Mouse (Mus musculus) stomach, embryonic 16.5 days (tissue): ENCODE measurements around the gene Vapb. TPM values are rescaled to one million over a fixed set of nuclear protein-coding genes. Genes with fewer than 3 reads are reported as not detected.

Experiments used
- ATAC-seq: fragments of 200-750 bp; cut with Nextera tagmentation; 2 replicates; pipeline ENCODE4 v1.8.0; 2017; ENCODE audit warnings: moderate number of reproducible peaks, moderate TSS enrichment; ENCODE audit not compliant: insufficient read depth, low FRiP score
- H3K27ac ChIP-seq: fragments of 300-500 bp; sonication (generic); 2 replicates; pipeline ENCODE4 v1.5.1; 2014; ENCODE audit warnings: low read length
- H3K27me3 ChIP-seq: fragments of 300-500 bp; sonication (generic); 2 replicates; pipeline ENCODE4 v1.6.1; 2014; ENCODE audit warnings: low read length, control low read depth, mixed read lengths; ENCODE audit not compliant: control insufficient read depth, insufficient read depth
- H3K36me3 ChIP-seq: fragments of 300-500 bp; sonication (generic); 2 replicates; pipeline ENCODE4 v1.6.1; 2014; ENCODE audit warnings: low read length; ENCODE audit not compliant: control insufficient read depth, insufficient read depth
- H3K4me1 ChIP-seq: fragments of 300-500 bp; sonication (generic); 2 replicates; pipeline ENCODE4 v1.6.1; 2014; ENCODE audit warnings: low read length, control low read depth, mixed read lengths; ENCODE audit not compliant: control insufficient read depth, insufficient read depth
- H3K4me2 ChIP-seq: fragments of 300-500 bp; sonication (generic); 2 replicates; pipeline ENCODE4 v1.6.1; 2014; ENCODE audit warnings: low read depth, low read length, mixed read lengths
- H3K4me3 ChIP-seq: fragments of 300-500 bp; sonication (generic); replicated peaks from 2 replicates; pipeline ENCODE4 v1.5.1; 2014; ENCODE audit warnings: mild to moderate bottlenecking, low read length
- H3K9ac ChIP-seq: fragments of 300-500 bp; sonication (generic); 2 replicates; pipeline ENCODE4 v1.6.1; 2014; ENCODE audit warnings: low read length
- H3K9me3 ChIP-seq: fragments of 300-500 bp; sonication (generic); replicated peaks from 2 replicates; pipeline ENCODE4 v1.6.1; 2016; ENCODE audit warnings: low read length, control low read depth; ENCODE audit not compliant: control insufficient read depth
- WGBS: fragments of 180-500 bp; shearing (Covaris S2); extraction: QIAGEN DNeasy Blood & Tissue Kit; methylation state at CpG from one replicate; pipeline ENCODE4 v1.1.7; 2014; 5-methylcytosine and 5-hydroxymethylcytosine counted together
- polyA plus RNA-seq: library from polyadenylated mRNA; unstranded; fragments of >200 nt; fragmentation: Nextera tagmentation; extraction: Ambion mirVana; gene quantifications from 2 replicates; pipeline ENCODE4 v1.2.1, GENCODE M21; 2015

Vapb gene
- 19.7 and 20.7 TPM in 2 replicates for polyA plus RNA-seq

GRCm38 (mm10) chr2:173737222-173737989, at the start of gene Vapb:
TSS of gene Vapb (plus strand) at chr2:173737511.
- H3K27ac ChIP-seq, result peak within 1 kb of the TSS; percentile 82
- peak; percentile 97 for ATAC-seq
- H3K9me3 ChIP-seq, result no peaks in the 10 kb centered on the region
- peaks cover 24% of the 10 kb centered on the region for H3K4me1 ChIP-seq
- peak within 1 kb of the TSS; percentile 95 for H3K9ac ChIP-seq
- H3K4me2 ChIP-seq, result peak within 1 kb of the TSS; percentile 96
- no peaks in the 10 kb centered on the region for H3K36me3 ChIP-seq
- WGBS, result under 1% methylated on average over 70 of the region's 70 CpGs
- no peaks in the 10 kb centered on the region for H3K27me3 ChIP-seq
- H3K4me3 ChIP-seq, result peak within 1 kb of the TSS; percentile 95

- no peak overlapping the region for H3K27ac ChIP-seq
- ATAC-seq, result no peak
- H3K27me3 ChIP-seq, result no peaks in the 10 kb centered on the region
Observed at GRCm38 (mm10) chr2:173689835-173690234, 47.5 kb upstream of the Vapb start.

GRCm38 (mm10) chr2:173691748-173692147, 45.6 kb upstream of the Vapb start:
- Histone ChIP-seq H3K27me3 (no peaks in the 10 kb centered on the region), H3K4me2 (no peak overlapping the region), H3K4me1 (no peaks in the 10 kb centered on the region; the same call in 1 of the 2 replicates), H3K27ac (no peak overlapping the region), H3K4me3 (no peak overlapping the region), H3K9me3 (no peaks in the 10 kb centered on the region), H3K9ac (no peak overlapping the region), H3K36me3 (peaks cover 9% of the 10 kb centered on the region; the same call in 1 of the 2 replicates)
- peak; percentile 21; the same call in 1 of the 2 replicates for ATAC-seq
- WGBS, result 75% methylated on average over 6 of the region's 6 CpGs

More at GRCm38 (mm10) chr2:173689835-173690234, 47.5 kb upstream of the Vapb start:
- Histone ChIP-seq H3K4me1 (no peaks in the 10 kb centered on the region; the same call in 1 of the 2 replicates), H3K36me3 (peaks cover 5% of the 10 kb centered on the region; the same call in 1 of the 2 replicates), H3K4me3 (no peak overlapping the region), H3K9me3 (no peaks in the 10 kb centered on the region), H3K4me2 (no peak overlapping the region), H3K9ac (no peak overlapping the region)

- Histone ChIP-seq H3K27me3 (no peaks in the 10 kb centered on the region), H3K4me2 (no peak overlapping the region), H3K4me1 (no peaks in the 10 kb centered on the region; the same call in 1 of the 2 replicates), H3K36me3 (peaks cover 11% of the 10 kb centered on the region; the same call in 1 of the 2 replicates), H3K27ac (no peak overlapping the region), H3K9me3 (no peaks in the 10 kb centered on the region), H3K4me3 (no peak overlapping the region), H3K9ac (no peak overlapping the region)
- WGBS, result 88% methylated on average over 2 of the region's 2 CpGs
- ATAC-seq, result no peak
Observed at GRCm38 (mm10) chr2:173692693-173693092, 44.6 kb upstream of the Vapb start.

- no peak overlapping the region for H3K9ac ChIP-seq
- ATAC-seq, result no peak
- no peaks in the 10 kb centered on the region for H3K27me3 ChIP-seq
- H3K4me2 ChIP-seq, result no peak overlapping the region
- no peaks in the 10 kb centered on the region for H3K9me3 ChIP-seq
- peaks cover 19% of the 10 kb centered on the region; the same call in 1 of the 2 replicates for H3K36me3 ChIP-seq
- no peak overlapping the region for H3K4me3 ChIP-seq
- H3K4me1 ChIP-seq, result no peaks in the 10 kb centered on the region
- no peak overlapping the region for H3K27ac ChIP-seq
- 71% methylated on average over 3 of the region's 3 CpGs for WGBS
Observed at GRCm38 (mm10) chr2:173698850-173699249, 38.5 kb upstream of the Vapb start.

GRCm38 (mm10) chr2:173702096-173702866, 35.0 kb upstream of the Vapb start:
- WGBS, result 55% methylated on average over 16 of the region's 16 CpGs
- H3K9ac ChIP-seq, result no peak overlapping the region
- peak overlapping the region; percentile 3; the same call in 1 of the 2 replicates for H3K27ac ChIP-seq
- H3K9me3 ChIP-seq, result no peaks in the 10 kb centered on the region
- no peak overlapping the region for H3K4me3 ChIP-seq
- no peak overlapping the region for H3K4me2 ChIP-seq
- H3K27me3 ChIP-seq, result no peaks in the 10 kb centered on the region
- ATAC-seq, result no peak
- H3K36me3 ChIP-seq, result peaks cover 8% of the 10 kb centered on the region; the same call in 1 of the 2 replicates
- no peaks in the 10 kb centered on the region for H3K4me1 ChIP-seq

GRCm38 (mm10) chr2:173702867-173703237, 34.5 kb upstream of the Vapb start:
- H3K27ac ChIP-seq, result no peak overlapping the region
- no peak overlapping the region for H3K4me3 ChIP-seq
- no peak overlapping the region for H3K4me2 ChIP-seq
- H3K9ac ChIP-seq, result no peak overlapping the region
- ATAC-seq, result no peak
- peaks cover 8% of the 10 kb centered on the region; the same call in 1 of the 2 replicates for H3K36me3 ChIP-seq
- no peaks in the 10 kb centered on the region for H3K9me3 ChIP-seq
- H3K27me3 ChIP-seq, result no peaks in the 10 kb centered on the region
- H3K4me1 ChIP-seq, result no peaks in the 10 kb centered on the region
- WGBS, result 76% methylated on average over 12 of the region's 12 CpGs

- 0 out of 2 replicates have a peak, but pooled peaks cover 1% of the 10 kb centered on the region for H3K36me3 ChIP-seq
- H3K4me3 ChIP-seq, result no peak overlapping the region
- no peak overlapping the region for H3K9ac ChIP-seq
- no peak for ATAC-seq
- no peak overlapping the region for H3K4me2 ChIP-seq
- no peaks in the 10 kb centered on the region for H3K4me1 ChIP-seq
- 78% methylated on average over 15 of the region's 15 CpGs for WGBS
- H3K27ac ChIP-seq, result no peak overlapping the region
- no peaks in the 10 kb centered on the region for H3K9me3 ChIP-seq
- no peaks in the 10 kb centered on the region for H3K27me3 ChIP-seq
Observed at GRCm38 (mm10) chr2:173705827-173706551, 31.3 kb upstream of the Vapb start.
